Mouse (Mus musculus) hindbrain, embryonic 12.5 days (tissue): ENCODE measurements at regions not wholly inside any gene's neighbourhood (a gene's known extent, or its start where the extent isn't known, plus 50 kb on each side); places are given as distances from the start of the nearest gene placed in this dataset.

Source experiments
- ATAC-seq: fragments of 200-750 bp; cut with Nextera tagmentation; 2 replicates; pipeline ENCODE4 v1.8.0; 2017; ENCODE audit warnings: moderate TSS enrichment; ENCODE audit not compliant: low FRiP score
- H3K27ac ChIP-seq: fragments of 300-500 bp; sonication (generic); 2 replicates; pipeline ENCODE4 v1.5.1; 2016; ENCODE audit warnings: mild to moderate bottlenecking
- H3K27me3 ChIP-seq: fragments of 300-500 bp; sonication (generic); 2 replicates; pipeline ENCODE4 v1.6.1; 2016; ENCODE audit warnings: mild to moderate bottlenecking
- H3K36me3 ChIP-seq: fragments of 300-500 bp; sonication (generic); 2 replicates; pipeline ENCODE4 v1.6.1; 2016; ENCODE audit warnings: mild to moderate bottlenecking
- H3K4me1 ChIP-seq: fragments of 300-500 bp; sonication (generic); 2 replicates; pipeline ENCODE4 v1.6.1; 2016
- H3K4me2 ChIP-seq: fragments of 300-500 bp; sonication (generic); replicated peaks from 2 replicates; pipeline ENCODE4 v1.6.1; 2016; ENCODE audit warnings: mild to moderate bottlenecking
- H3K4me3 ChIP-seq: fragments of 300-500 bp; sonication (generic); 2 replicates; pipeline ENCODE4 v1.5.1; 2016; ENCODE audit warnings: mild to moderate bottlenecking
- H3K9ac ChIP-seq: fragments of 300-500 bp; sonication (generic); 2 replicates; pipeline ENCODE4 v1.6.1; 2016; ENCODE audit warnings: mild to moderate bottlenecking, moderate library complexity
- H3K9me3 ChIP-seq: fragments of 300-500 bp; sonication (generic); replicated peaks from 2 replicates; pipeline ENCODE4 v1.6.1; 2016; ENCODE audit warnings: mild to moderate bottlenecking
- WGBS: fragments of 180-500 bp; shearing (Covaris S2); methylation state at CpG from one replicate; pipeline ENCODE4 v1.1.7; 2016; 5-methylcytosine and 5-hydroxymethylcytosine counted together

GRCm38 (mm10) chr2:3948331-3948730 is 69.2 kb upstream of the Frmd4a start:
- H3K9ac ChIP-seq = no peak overlapping the region
- H3K4me3 ChIP-seq = no peak overlapping the region
- H3K9me3 ChIP-seq = no peaks in the 10 kb centered on the region
- WGBS = 35% methylated on average over 1 of the region's 1 CpGs
- H3K27ac ChIP-seq = no peak overlapping the region
- no peaks in the 10 kb centered on the region for H3K36me3 ChIP-seq
- no peak overlapping the region for H3K4me2 ChIP-seq
- H3K4me1 ChIP-seq = no peaks in the 10 kb centered on the region
- H3K27me3 ChIP-seq = no peaks in the 10 kb centered on the region
- ATAC-seq = no peak

GRCm38 (mm10) chr2:3957491-3957890 is 60.0 kb upstream of the Frmd4a start:
- Histone ChIP-seq H3K36me3 (no peaks in the 10 kb centered on the region), H3K4me2 (no peak overlapping the region), H3K27me3 (no peaks in the 10 kb centered on the region), H3K9ac (no peak overlapping the region), H3K9me3 (no peaks in the 10 kb centered on the region), H3K4me3 (no peak overlapping the region), H3K27ac (no peak overlapping the region), H3K4me1 (0 out of 2 replicates have a peak, but pooled peaks cover 4% of the 10 kb centered on the region)
- ATAC-seq = no peak

GRCm38 (mm10) chr2:3958065-3958641 is 59.4 kb upstream of the Frmd4a start:
- peak overlapping the region; percentile 35 for H3K4me2 ChIP-seq
- H3K36me3 ChIP-seq = no peaks in the 10 kb centered on the region
- ATAC-seq = no peak
- no peak overlapping the region for H3K4me3 ChIP-seq
- no peaks in the 10 kb centered on the region for H3K27me3 ChIP-seq
- no peak overlapping the region for H3K27ac ChIP-seq
- H3K4me1 ChIP-seq = 0 out of 2 replicates have a peak, but pooled peaks cover 4% of the 10 kb centered on the region
- H3K9me3 ChIP-seq = no peaks in the 10 kb centered on the region
- no peak overlapping the region for H3K9ac ChIP-seq
- 27% methylated on average over 12 of the region's 12 CpGs for WGBS

GRCm38 (mm10) chr2:3958711-3959110 is 58.8 kb upstream of the Frmd4a start:
- Histone ChIP-seq H3K9me3 (no peaks in the 10 kb centered on the region), H3K9ac (no peak overlapping the region), H3K27me3 (no peaks in the 10 kb centered on the region), H3K36me3 (no peaks in the 10 kb centered on the region), H3K4me2 (no peak overlapping the region), H3K4me1 (0 out of 2 replicates have a peak, but pooled peaks cover 4% of the 10 kb centered on the region), H3K27ac (no peak overlapping the region), H3K4me3 (no peak overlapping the region)
- ATAC-seq = no peak
- 81% methylated on average over 4 of the region's 4 CpGs for WGBS

- Histone ChIP-seq H3K36me3 (no peaks in the 10 kb centered on the region), H3K4me1 (0 out of 2 replicates have a peak, but pooled peaks cover 4% of the 10 kb centered on the region), H3K27me3 (no peaks in the 10 kb centered on the region), H3K27ac (no peak overlapping the region), H3K4me3 (no peak overlapping the region), H3K4me2 (no peak overlapping the region), H3K9ac (no peak overlapping the region), H3K9me3 (no peaks in the 10 kb centered on the region)
- no peak for ATAC-seq
- WGBS = 78% methylated on average over 1 of the region's 1 CpGs
Measured at GRCm38 (mm10) chr2:3959181-3959580, 58.3 kb upstream of the Frmd4a start.

- no peak overlapping the region for H3K4me2 ChIP-seq
- no peak overlapping the region for H3K9ac ChIP-seq
- H3K27me3 ChIP-seq = no peaks in the 10 kb centered on the region
- WGBS = 86% methylated on average over 5 of the region's 5 CpGs
- H3K4me1 ChIP-seq = 0 out of 2 replicates have a peak, but pooled peaks cover 4% of the 10 kb centered on the region
- H3K27ac ChIP-seq = no peak overlapping the region
- ATAC-seq = no peak
- no peaks in the 10 kb centered on the region for H3K36me3 ChIP-seq
- H3K4me3 ChIP-seq = no peak overlapping the region
- no peaks in the 10 kb centered on the region for H3K9me3 ChIP-seq
Measured at GRCm38 (mm10) chr2:3960213-3960612, 57.3 kb upstream of the Frmd4a start.

GRCm38 (mm10) chr2:3964351-3964750 is 53.2 kb upstream of the Frmd4a start:
- H3K27ac ChIP-seq = no peak overlapping the region
- H3K4me3 ChIP-seq = no peak overlapping the region
- H3K4me1 ChIP-seq = no peaks in the 10 kb centered on the region
- WGBS = 86% methylated on average over 4 of the region's 4 CpGs
- H3K9ac ChIP-seq = no peak overlapping the region
- no peaks in the 10 kb centered on the region for H3K36me3 ChIP-seq
- ATAC-seq = peak; percentile 100
- H3K9me3 ChIP-seq = no peaks in the 10 kb centered on the region
- H3K4me2 ChIP-seq = no peak overlapping the region
- H3K27me3 ChIP-seq = no peaks in the 10 kb centered on the region
